In the genomic region with DNA sequence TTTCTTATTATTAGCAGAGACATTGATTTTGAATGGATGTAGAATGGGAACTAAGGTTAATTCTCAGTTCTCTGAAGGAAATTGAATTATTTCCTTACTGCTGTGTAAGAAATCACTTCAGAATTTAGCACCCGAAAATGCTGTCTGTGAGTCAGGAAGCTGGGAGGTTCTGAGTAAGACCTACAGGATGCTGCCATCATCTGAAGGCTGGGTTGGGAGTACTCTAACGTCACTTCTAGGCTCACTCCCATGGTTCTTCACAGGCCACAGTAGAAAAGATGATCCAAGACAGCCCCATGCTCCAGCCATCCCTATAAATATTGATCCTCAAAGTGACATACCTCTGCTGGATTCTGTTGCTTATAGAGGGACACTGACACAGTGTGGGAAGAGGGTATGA, we compare ENCODE assay signal across 9 mouse cellular contexts. TPM values are rescaled to one million over a fixed set of nuclear protein-coding genes. Genes with fewer than 3 reads are reported as not detected.
A peak's percentile ranks its signal among the peaks of the same experiment; 100 is the strongest.
DNase-seq lines count a peak whose midpoint lies in the region; ATAC-seq and TF ChIP-seq lines count a peak whose summit lies in the region.
"Had no signal": no experiment of that assay in that cellular context is flagged by ENCODE, and none has a peak within 500 bp of the region (broad histone marks: within the 10 kb centered on the region; RNA-seq: fewer than 3 reads in every experiment).

No protein-coding gene starts in this region.

- H3K4me1 ChIP-seq in intestine, embryonic 14.5 days (replicated peaks; ENCODE audit: control insufficient read depth, insufficient read depth, low read length): peaks cover 8% of the 10 kb centered on the region; the same call in 1 of the 2 replicates
- peaks cover 4% of the 10 kb centered on the region for H3K4me1 ChIP-seq in intestine, embryonic 15.5 days (replicated peaks)
- peaks cover 51% of the 10 kb centered on the region for H3K4me1 ChIP-seq in bone marrow macrophage, adult 2 months (ENCODE audit: control insufficient read depth, insufficient read depth, low read length)
- peaks cover 20% of the 10 kb centered on the region for H3K4me1 ChIP-seq in forebrain, embryonic 15.5 days
- H3K4me1 ChIP-seq in midbrain, embryonic 12.5 days: 0 out of 2 replicates have a peak, but pooled peaks cover 7% of the 10 kb centered on the region

- no peak for TF ChIP-seq CTCF in bone marrow macrophage, adult 2 months (IDR thresholded peaks at IDR 0.05; ENCODE audit: low read depth, low read length)

- WGBS in intestine, embryonic 14.5 days: 70% methylated on average over 2 of the region's 2 CpGs
- 72% methylated on average over 2 of the region's 2 CpGs for WGBS in intestine, embryonic 15.5 days
- 67% methylated on average over 2 of the region's 2 CpGs for WGBS in forebrain, embryonic 15.5 days
- WGBS in midbrain, embryonic 12.5 days: 67% methylated on average over 2 of the region's 2 CpGs

- H3K9ac ChIP-seq in intestine, embryonic 14.5 days (ENCODE audit: low read length): no peak overlapping the region
- no peak overlapping the region for H3K9ac ChIP-seq in intestine, embryonic 15.5 days
- H3K9ac ChIP-seq in forebrain, embryonic 15.5 days (replicated peaks): no peak overlapping the region
- no peak overlapping the region for H3K9ac ChIP-seq in midbrain, embryonic 12.5 days (replicated peaks)

- H3K4me3 ChIP-seq in intestine, embryonic 14.5 days (ENCODE audit: low read depth, low read length): no peak overlapping the region
- H3K4me3 ChIP-seq in intestine, embryonic 15.5 days (replicated peaks): no peak overlapping the region
- H3K4me3 ChIP-seq in bone marrow macrophage, adult 2 months (ENCODE audit: insufficient read depth, low read length): peak overlapping the region; percentile 58
- H3K4me3 ChIP-seq in forebrain, embryonic 15.5 days: peak overlapping the region; percentile 84; the same call in 1 of the 2 replicates
- H3K4me3 ChIP-seq in midbrain, embryonic 12.5 days: peak overlapping the region; percentile 96; the same call in 1 of the 2 replicates

- no peaks in the 10 kb centered on the region for H3K36me3 ChIP-seq in intestine, embryonic 14.5 days (ENCODE audit: control insufficient read depth, insufficient read depth, low read length)
- H3K36me3 ChIP-seq in intestine, embryonic 15.5 days: no peaks in the 10 kb centered on the region
- H3K36me3 ChIP-seq in forebrain, embryonic 15.5 days: no peaks in the 10 kb centered on the region
- no peaks in the 10 kb centered on the region for H3K36me3 ChIP-seq in midbrain, embryonic 12.5 days

- intact Hi-C loops in gastrocnemius, postnatal 36 days (cut with DNase I): no loop called here

- no peaks in the 10 kb centered on the region for H3K9me3 ChIP-seq in intestine, embryonic 14.5 days (ENCODE audit: control insufficient read depth, low read length)
- no peaks in the 10 kb centered on the region for H3K9me3 ChIP-seq in intestine, embryonic 15.5 days
- no peaks in the 10 kb centered on the region for H3K9me3 ChIP-seq in forebrain, embryonic 15.5 days
- no peaks in the 10 kb centered on the region for H3K9me3 ChIP-seq in midbrain, embryonic 12.5 days

- no peaks in the 10 kb centered on the region for H3K27me3 ChIP-seq in intestine, embryonic 14.5 days (replicated peaks; ENCODE audit: control insufficient read depth, insufficient read depth, low read length)
- no peaks in the 10 kb centered on the region for H3K27me3 ChIP-seq in intestine, embryonic 15.5 days (replicated peaks)
- H3K27me3 ChIP-seq in forebrain, embryonic 15.5 days: no peaks in the 10 kb centered on the region
- peaks cover 3% of the 10 kb centered on the region; the same call in 1 of the 2 replicates for H3K27me3 ChIP-seq in midbrain, embryonic 12.5 days

- no peak for TF ChIP-seq POLR2A in bone marrow macrophage, adult 2 months (IDR thresholded peaks at IDR 0.05; ENCODE audit: borderline replicate concordance, low read depth, low read length)

- peak overlapping the region; percentile 97; the same call in 1 of the 2 replicates for H3K4me2 ChIP-seq in intestine, embryonic 14.5 days (ENCODE audit: low read length)
- H3K4me2 ChIP-seq in intestine, embryonic 15.5 days (replicated peaks): no peak overlapping the region
- peak overlapping the region; percentile 97 for H3K4me2 ChIP-seq in forebrain, embryonic 15.5 days (replicated peaks)
- peak overlapping the region; percentile 97 for H3K4me2 ChIP-seq in midbrain, embryonic 12.5 days (replicated peaks)

- no peak overlapping the region for H3K27ac ChIP-seq in intestine, embryonic 14.5 days (ENCODE audit: low read depth)
- no peak overlapping the region for H3K27ac ChIP-seq in intestine, embryonic 15.5 days
- peak overlapping the region; percentile 96 for H3K27ac ChIP-seq in bone marrow macrophage, adult 2 months (ENCODE audit: insufficient read depth, low read depth, low read length)
- no peak overlapping the region for H3K27ac ChIP-seq in forebrain, embryonic 15.5 days (replicated peaks)
- H3K27ac ChIP-seq in midbrain, embryonic 12.5 days (replicated peaks): no peak overlapping the region

- DNase-seq in intestine, embryonic 14.5 days (ENCODE audit: low spot score): no peak
- DNase-seq in kidney, postnatal 4 days: no peak
- DNase-seq in gastrocnemius, postnatal 36 days: no peak
- DNase-seq: layer of hippocampus, adult 9-11 months; thymus, postnatal 14 days had no signal

- no peak for ATAC-seq in intestine, embryonic 14.5 days (replicated peaks; ENCODE audit: low FRiP score, low TSS enrichment, low read depth)
- no peak for ATAC-seq in intestine, embryonic 15.5 days
- no peak for ATAC-seq in forebrain, embryonic 15.5 days (replicated peaks)
- ATAC-seq in midbrain, embryonic 12.5 days (ENCODE audit: low FRiP score, low read depth): no peak

RNA-seq across cellular contexts. Expression of a gene that starts 1.9 kb away (rescaled TPM):
- polyA plus RNA-seq in intestine, embryonic 14.5 days (2014; fragmentation: Nextera tagmentation; extraction: Ambion mirVana): 6.0 and 6.8 TPM in 2 replicates
- polyA plus RNA-seq in intestine, embryonic 15.5 days (2015; fragmentation: Nextera tagmentation; extraction: Ambion mirVana): 4.9 and 6.6 TPM in 2 replicates
- 29.7 and 33.3 TPM in 2 replicates for polyA plus RNA-seq in bone marrow macrophage, adult 2 months (2012; ENCODE audit: insufficient read depth, insufficient read length, missing spikeins)
- polyA plus RNA-seq in forebrain, embryonic 15.5 days (2015; fragmentation: Nextera tagmentation; extraction: Ambion mirVana): 10.7 and 13.0 TPM in 2 replicates
- 14.5 and 18.4 TPM in 2 replicates for polyA plus RNA-seq in midbrain, embryonic 12.5 days (2016; fragmentation: Nextera tagmentation; extraction: Ambion mirVana)
- total RNA-seq in gastrocnemius, postnatal 36 days (2021): 1 to 10 TPM; 2.4 to 3.4 TPM

RNA-seq across cellular contexts. Expression of a gene that starts 6.1 kb away (rescaled TPM):
- 55.1 and 56.1 TPM in 2 replicates for polyA plus RNA-seq in intestine, embryonic 14.5 days (2014; fragmentation: Nextera tagmentation; extraction: Ambion mirVana)
- polyA plus RNA-seq in intestine, embryonic 15.5 days (2015; fragmentation: Nextera tagmentation; extraction: Ambion mirVana): 40.4 and 40.5 TPM in 2 replicates
- 24.6 and 29.5 TPM in 2 replicates for polyA plus RNA-seq in bone marrow macrophage, adult 2 months (2012; ENCODE audit: insufficient read depth, insufficient read length, missing spikeins)
- 77.2 and 80.6 TPM in 2 replicates for polyA plus RNA-seq in forebrain, embryonic 15.5 days (2015; fragmentation: Nextera tagmentation; extraction: Ambion mirVana)
- polyA plus RNA-seq in midbrain, embryonic 12.5 days (2016; fragmentation: Nextera tagmentation; extraction: Ambion mirVana): 94.5 and 101 TPM in 2 replicates
- 1 to 10 TPM; 1.9 to 3.9 TPM for total RNA-seq in gastrocnemius, postnatal 36 days (2021)

Comparison
In these comparisons a context has a peak if more than half of its experiments do, and no peak if none do; other contexts are left out.
1. H3K4me3 ChIP-seq: peak in bone marrow macrophage, adult 2 months (single experiment), forebrain, embryonic 15.5 days (single experiment) and midbrain, embryonic 12.5 days (single experiment); none in intestine, embryonic 14.5 days (single experiment) and intestine, embryonic 15.5 days (single experiment).